Mouse (Mus musculus): ENCODE results near the gene Ttn. TPM values are rescaled to one million over a fixed set of nuclear protein-coding genes. Genes with fewer than 3 reads are reported as not detected.

Gene Ttn
- polyA plus RNA-seq, 1 experiment: 0.22 TPM

DNA sequence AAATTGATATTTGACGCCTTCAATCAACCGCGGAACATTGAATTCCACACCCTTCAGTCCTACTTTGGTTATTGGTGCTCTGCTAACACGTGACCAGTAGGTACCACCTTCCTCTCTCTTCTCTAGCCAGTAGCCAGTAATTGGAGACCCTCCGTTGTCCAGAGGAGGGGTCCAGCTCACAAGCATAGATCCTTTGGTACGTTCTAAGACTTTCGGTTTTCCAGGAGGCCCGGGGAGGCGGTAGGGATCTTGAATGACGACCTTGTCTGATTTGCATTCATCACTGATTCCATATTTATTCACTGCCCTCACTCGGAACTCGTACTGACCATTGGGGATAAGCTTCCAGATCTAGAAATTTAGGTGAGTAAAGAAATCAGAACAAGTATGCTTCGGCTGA lies 201.6 kb downstream of the Ttn start:
- no peak for DNase-seq (ENCODE audit: low read depth)
- TF ChIP-seq CTCF (IDR thresholded peaks at IDR 0.05; ENCODE audit: borderline replicate concordance, extremely low read depth, insufficient read depth, insufficient read length) (no peak), POLR2A (IDR thresholded peaks at IDR 0.05; ENCODE audit: borderline replicate concordance, extremely low read depth, insufficient read depth, insufficient read length, poor library complexity, severe bottlenecking) (no peak)

DNA sequence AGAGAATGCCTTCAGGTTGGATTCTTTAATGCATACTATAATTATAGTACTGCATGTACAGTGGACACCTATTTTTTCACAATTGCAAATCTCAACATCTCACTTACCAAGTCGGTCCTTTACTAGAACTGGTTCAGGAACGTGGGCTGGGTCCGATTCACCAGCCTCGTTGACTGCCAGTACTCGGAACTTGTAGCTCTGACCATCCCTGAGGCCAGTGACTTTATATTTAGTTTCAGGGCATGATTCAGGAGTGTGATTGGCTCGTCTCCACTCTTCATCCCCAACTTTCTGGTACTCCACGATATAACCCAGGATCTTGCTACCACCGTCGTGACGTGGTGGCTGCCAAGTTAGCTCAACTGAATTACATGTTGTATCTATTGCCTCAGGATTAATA lies 212.5 kb downstream of the Ttn start:
- TF ChIP-seq CTCF (IDR thresholded peaks at IDR 0.05; ENCODE audit: borderline replicate concordance, extremely low read depth, insufficient read depth, insufficient read length) (no peak), POLR2A (IDR thresholded peaks at IDR 0.05; ENCODE audit: borderline replicate concordance, extremely low read depth, insufficient read depth, insufficient read length, poor library complexity, severe bottlenecking) (no peak)
- no peak for DNase-seq (ENCODE audit: low read depth)

DNA sequence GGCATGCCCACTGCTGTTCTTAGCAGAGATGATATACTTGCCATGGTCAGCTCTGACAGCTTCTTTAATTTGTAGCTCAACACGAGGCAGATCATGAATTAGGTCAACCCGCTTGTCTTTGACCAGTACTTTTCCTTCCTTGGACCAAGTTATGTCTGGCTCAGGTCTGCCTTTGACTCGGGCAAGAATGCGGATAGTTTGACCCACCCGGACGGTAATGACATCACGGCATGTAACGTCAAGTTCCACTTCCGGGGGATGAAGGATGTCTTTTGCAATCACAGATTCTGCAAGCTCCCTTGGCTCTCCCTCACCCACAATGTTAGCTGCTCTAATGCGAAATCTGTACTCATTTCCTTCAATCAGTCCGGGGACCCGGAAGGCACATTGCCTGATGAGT lies 215.1 kb downstream of the Ttn start:
- no peak for TF ChIP-seq POLR2A (IDR thresholded peaks at IDR 0.05; ENCODE audit: borderline replicate concordance, extremely low read depth, insufficient read depth, insufficient read length, poor library complexity, severe bottlenecking)
- TF ChIP-seq CTCF (IDR thresholded peaks at IDR 0.05; ENCODE audit: borderline replicate concordance, extremely low read depth, insufficient read depth, insufficient read length): no peak
- no peak for DNase-seq (ENCODE audit: low read depth)

DNA sequence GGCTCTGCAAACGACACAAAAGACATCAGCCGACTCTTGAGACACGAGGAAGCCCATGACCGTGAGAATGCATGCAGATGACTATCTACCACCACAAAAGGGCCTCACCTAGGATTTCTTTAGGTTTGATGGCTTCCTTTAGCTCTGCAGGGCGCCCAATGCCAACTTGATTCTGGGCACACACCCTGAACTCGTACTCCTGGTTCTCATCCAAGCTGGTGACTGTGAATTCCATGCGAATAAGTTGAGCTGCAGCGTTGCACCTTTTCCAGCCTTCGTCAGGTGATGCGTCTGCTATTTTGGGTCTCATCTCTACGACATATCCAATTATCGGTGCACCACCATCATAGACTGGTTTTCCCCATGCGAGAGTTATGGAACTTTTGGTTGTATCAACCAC lies 217.8 kb downstream of the Ttn start:
- DNase-seq (ENCODE audit: low read depth): no peak
- TF ChIP-seq CTCF (IDR thresholded peaks at IDR 0.05; ENCODE audit: borderline replicate concordance, extremely low read depth, insufficient read depth, insufficient read length): no peak
- no peak for TF ChIP-seq POLR2A (IDR thresholded peaks at IDR 0.05; ENCODE audit: borderline replicate concordance, extremely low read depth, insufficient read depth, insufficient read length, poor library complexity, severe bottlenecking)

DNA sequence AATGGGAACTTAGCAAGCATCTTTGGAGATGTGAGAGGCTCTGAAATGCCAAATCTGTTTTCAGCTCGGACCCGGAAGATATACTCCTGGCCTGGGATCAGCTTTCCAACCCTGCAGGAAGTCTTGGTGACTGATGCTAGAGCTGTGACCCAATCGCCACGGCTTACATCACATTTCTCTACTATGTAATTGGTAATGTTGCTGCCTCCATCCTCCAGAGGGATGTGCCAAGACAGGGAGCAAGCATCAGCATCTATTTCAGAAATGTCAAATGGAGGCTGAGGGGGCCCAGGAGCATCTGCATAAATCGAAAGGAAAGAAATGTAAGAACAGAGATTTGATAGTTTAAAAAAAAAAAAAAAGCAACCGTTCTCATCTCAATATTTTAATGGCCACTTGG lies 220.2 kb downstream of the Ttn start:
- TF ChIP-seq CTCF (IDR thresholded peaks at IDR 0.05; ENCODE audit: borderline replicate concordance, extremely low read depth, insufficient read depth, insufficient read length) (no peak), POLR2A (IDR thresholded peaks at IDR 0.05; ENCODE audit: borderline replicate concordance, extremely low read depth, insufficient read depth, insufficient read length, poor library complexity, severe bottlenecking) (no peak)
- no peak for DNase-seq (ENCODE audit: low read depth)

DNA sequence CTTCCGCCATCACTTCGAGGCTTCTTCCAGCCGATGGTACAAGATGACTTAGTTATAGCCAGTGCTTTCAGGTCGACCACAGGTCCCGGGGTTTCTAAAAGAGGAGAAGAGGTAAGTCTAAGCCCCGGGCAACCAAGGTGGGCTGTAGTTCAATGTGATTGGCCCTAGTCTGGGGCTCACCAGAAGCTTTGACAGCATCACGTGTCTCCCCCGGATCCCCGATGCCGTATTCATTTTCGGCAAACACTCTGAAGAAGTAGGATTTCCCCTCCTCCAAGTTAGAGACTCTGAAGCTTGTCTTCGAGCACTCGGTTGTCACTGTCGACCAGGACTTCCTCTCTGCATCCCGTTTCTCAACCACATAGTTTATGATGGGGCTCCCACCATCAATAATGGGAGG lies 225.9 kb downstream of the Ttn start:
- TF ChIP-seq POLR2A (IDR thresholded peaks at IDR 0.05; ENCODE audit: borderline replicate concordance, extremely low read depth, insufficient read depth, insufficient read length, poor library complexity, severe bottlenecking) (no peak), CTCF (IDR thresholded peaks at IDR 0.05; ENCODE audit: borderline replicate concordance, extremely low read depth, insufficient read depth, insufficient read length) (no peak)

DNA sequence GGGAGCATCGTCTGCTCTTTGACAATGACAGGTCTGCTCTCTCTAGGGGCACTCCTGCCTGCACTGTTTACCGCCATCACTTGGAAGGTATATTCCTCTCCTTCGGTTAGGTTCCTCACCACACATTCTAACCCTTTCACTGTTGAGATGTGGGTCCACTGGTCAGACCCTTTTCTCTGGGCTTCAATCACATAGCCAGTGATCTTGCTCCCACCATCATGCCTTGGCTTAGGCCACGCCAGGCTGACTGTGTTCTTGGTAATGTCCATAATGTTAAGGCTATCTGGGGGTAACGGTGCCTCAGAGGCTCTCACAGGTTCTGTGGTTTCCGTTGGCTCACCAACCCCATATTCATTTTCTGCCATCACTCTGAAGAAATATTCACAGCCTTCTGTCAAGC lies 230.4 kb downstream of the Ttn start:
- no peak for DNase-seq (ENCODE audit: low read depth)
- no peak for TF ChIP-seq POLR2A (IDR thresholded peaks at IDR 0.05; ENCODE audit: borderline replicate concordance, extremely low read depth, insufficient read depth, insufficient read length, poor library complexity, severe bottlenecking)
- no peak for TF ChIP-seq CTCF (IDR thresholded peaks at IDR 0.05; ENCODE audit: borderline replicate concordance, extremely low read depth, insufficient read depth, insufficient read length)

More for the DNA sequence above, 225.9 kb downstream of the Ttn start:
- no peak for DNase-seq (ENCODE audit: low read depth)

DNA sequence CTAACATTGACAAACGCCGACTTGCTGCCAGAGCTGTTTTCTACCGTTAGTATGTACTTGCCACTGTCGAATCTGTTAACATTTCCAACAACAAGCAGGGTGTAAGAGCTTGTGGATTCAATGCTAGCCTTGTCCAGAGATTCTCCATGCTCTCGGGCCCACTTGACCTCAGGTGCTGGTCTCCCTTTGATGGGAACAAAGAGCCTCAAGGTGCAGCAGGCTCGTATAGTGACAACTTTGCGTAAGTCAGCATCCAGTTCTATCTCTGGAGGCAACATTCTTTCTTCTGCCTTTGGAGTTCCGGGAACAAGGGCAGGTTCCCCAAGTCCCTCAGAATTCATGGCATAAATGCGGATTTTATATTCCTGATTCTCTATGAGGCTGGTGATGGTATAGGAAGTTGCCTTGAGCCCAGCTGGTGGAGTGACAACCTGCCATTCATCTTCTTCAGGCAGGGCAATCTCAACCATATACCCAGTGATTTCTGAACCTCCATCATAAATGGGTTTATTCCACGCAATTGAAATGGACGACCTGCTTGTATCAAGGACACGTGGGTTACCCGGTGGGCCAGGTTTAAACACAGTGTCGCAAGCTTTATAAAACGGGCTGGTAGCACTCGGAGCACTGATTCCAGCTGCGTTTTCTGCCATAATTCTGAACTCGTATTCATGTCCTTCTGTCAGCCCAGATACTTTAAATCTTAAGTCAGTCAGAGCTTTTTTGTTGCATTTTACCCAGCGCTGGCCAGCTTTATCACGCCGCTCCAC lies 232.8 kb downstream of the Ttn start:
- no peak for DNase-seq (ENCODE audit: low read depth)
- TF ChIP-seq POLR2A (IDR thresholded peaks at IDR 0.05; ENCODE audit: borderline replicate concordance, extremely low read depth, insufficient read depth, insufficient read length, poor library complexity, severe bottlenecking) (no peak), CTCF (IDR thresholded peaks at IDR 0.05; ENCODE audit: borderline replicate concordance, extremely low read depth, insufficient read depth, insufficient read length) (no peak)

DNA sequence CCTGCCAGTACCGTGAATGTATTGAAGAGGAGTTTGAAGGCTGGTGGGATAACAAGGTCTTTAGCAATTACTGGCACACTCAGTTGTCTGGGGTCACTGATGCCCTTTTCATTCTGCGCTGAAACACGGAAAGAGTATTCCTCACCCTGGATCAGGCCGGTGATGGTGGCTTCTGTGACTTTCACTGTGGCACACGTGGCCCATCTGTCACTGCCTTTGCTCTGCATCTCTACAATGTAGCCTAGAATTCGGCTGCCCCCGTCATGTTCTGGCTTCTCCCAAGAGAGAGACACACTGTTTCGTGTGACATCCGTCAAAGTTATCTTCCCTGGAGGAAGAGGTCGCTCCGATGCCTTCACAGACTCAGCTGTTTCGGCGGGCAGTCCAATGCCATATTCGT lies 233.7 kb downstream of the Ttn start:
- TF ChIP-seq POLR2A (IDR thresholded peaks at IDR 0.05; ENCODE audit: borderline replicate concordance, extremely low read depth, insufficient read depth, insufficient read length, poor library complexity, severe bottlenecking) (no peak), CTCF (IDR thresholded peaks at IDR 0.05; ENCODE audit: borderline replicate concordance, extremely low read depth, insufficient read depth, insufficient read length) (no peak)
- no peak for DNase-seq (ENCODE audit: low read depth)

DNA sequence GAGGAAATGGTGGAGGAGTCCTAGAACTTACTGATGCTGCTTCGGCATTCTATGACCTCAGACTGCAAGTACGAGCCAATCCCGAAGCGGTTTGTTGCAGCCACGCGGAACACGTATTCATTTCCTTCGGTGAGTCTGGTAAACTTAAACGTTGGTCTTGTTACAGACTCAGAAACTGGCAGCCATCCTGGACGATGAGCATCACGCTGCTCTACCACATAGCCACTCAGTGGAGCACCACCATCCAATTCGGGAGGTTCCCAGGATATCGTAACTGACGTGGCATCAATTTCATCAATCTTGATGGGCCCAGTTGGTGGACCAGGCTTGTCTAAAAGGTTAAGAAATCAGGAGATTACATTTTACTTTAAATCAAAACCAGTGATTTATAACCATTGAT lies 262.7 kb downstream of the Ttn start:
- TF ChIP-seq CTCF (IDR thresholded peaks at IDR 0.05; ENCODE audit: borderline replicate concordance, extremely low read depth, insufficient read depth, insufficient read length) (no peak), POLR2A (IDR thresholded peaks at IDR 0.05; ENCODE audit: borderline replicate concordance, extremely low read depth, insufficient read depth, insufficient read length, poor library complexity, severe bottlenecking) (no peak)
- DNase-seq (ENCODE audit: low read depth): no peak

DNA sequence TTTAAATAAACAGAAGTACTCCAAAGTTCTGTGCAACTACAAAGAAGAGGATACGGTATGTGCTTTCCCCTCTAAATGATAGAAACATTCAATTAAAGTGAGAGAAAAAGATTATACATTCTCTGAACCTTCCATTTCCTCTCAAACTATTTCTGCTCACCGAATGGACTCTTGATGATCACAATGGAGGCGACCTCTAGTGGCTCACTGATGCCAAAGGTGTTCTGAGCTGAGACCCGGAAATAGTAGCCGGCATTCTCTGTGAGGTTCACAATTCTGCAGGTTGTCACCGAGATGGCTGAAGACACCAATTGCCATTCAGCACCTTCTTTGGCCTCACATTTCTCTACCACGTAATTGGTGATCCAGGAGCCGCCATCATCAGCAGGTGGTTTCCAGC lies 267.4 kb downstream of the Ttn start:
- DNase-seq (ENCODE audit: low read depth): no peak
- TF ChIP-seq CTCF (IDR thresholded peaks at IDR 0.05; ENCODE audit: borderline replicate concordance, extremely low read depth, insufficient read depth, insufficient read length): peak; percentile 7; the same call in 1 of the 2 replicates
- no peak for TF ChIP-seq POLR2A (IDR thresholded peaks at IDR 0.05; ENCODE audit: borderline replicate concordance, extremely low read depth, insufficient read depth, insufficient read length, poor library complexity, severe bottlenecking)

DNA sequence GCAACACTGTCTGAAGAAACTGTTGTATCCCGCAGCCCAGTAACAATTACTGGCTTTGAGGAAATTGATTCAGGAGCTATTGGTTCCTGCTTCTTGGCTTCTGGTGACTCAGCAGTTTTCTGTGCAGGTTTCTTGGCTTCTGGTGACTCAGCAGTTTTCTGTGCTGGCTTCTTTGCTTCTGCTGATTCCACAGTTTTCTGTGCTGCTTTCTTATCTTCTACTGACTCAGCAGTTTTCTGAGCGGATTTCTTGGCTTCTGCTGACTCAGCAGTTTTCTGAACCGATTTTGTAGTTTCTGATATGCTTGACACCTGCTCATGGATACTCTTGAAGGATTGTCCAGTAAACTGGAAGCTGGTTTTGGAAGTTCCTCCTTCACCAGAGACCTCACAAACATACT lies 273.8 kb downstream of the Ttn start:
- TF ChIP-seq CTCF (IDR thresholded peaks at IDR 0.05; ENCODE audit: borderline replicate concordance, extremely low read depth, insufficient read depth, insufficient read length) (no peak), POLR2A (IDR thresholded peaks at IDR 0.05; ENCODE audit: borderline replicate concordance, extremely low read depth, insufficient read depth, insufficient read length, poor library complexity, severe bottlenecking) (no peak)
- DNase-seq (ENCODE audit: low read depth): peak; percentile 14

Measured in brain, embryonic 14.5 days (tissue).